Mouse (Mus musculus): ENCODE measurements around the gene Atxn7l1.

GRCm38 (mm10) chr12:33325424-33325823, 177.9 kb downstream of the Atxn7l1 start:
- TF ChIP-seq CTCF (conservative IDR thresholded peaks at IDR 0.05; ENCODE audit: insufficient read depth, insufficient read length, low read depth, low read length) (no peak), POLR2A (IDR thresholded peaks at IDR 0.05; ENCODE audit: low read depth, low read length) (no peak)

Measured in kidney, adult 2 months (tissue).